Mouse (Mus musculus): ENCODE results near the gene Vrtn. TPM values are rescaled to one million over a fixed set of nuclear protein-coding genes. Genes with fewer than 3 reads are reported as not detected.
A peak's percentile ranks its signal among the peaks of the same experiment; 100 is the strongest.

The Vrtn gene
- polyA plus RNA-seq, 1 experiment, result not detected

DNA sequence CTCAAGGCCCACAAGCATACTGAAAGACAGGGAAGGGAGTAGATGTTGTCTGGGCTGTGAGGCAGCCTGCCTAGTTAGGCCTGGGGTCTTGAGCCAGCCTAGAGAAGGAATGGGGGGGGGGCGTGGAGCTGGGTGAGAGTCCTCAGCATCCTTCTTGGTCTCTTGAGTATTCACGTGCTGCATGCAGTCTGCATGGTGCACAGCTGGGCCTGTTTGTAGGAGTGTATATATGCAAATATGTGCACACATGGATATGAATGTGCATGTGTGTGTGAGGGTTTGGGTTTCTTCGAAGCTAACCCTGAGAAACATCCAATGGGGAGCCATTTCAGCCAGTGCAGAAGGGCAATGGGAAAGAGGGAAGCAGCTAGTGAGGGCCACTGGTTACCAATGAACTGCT is 35.2 kb downstream of the Vrtn start:
- H3K4me1 ChIP-seq (ENCODE audit: control insufficient read depth, insufficient read depth, low read length), result peaks cover 9% of the 10 kb centered on the region
- no peak overlapping the region for H3K27ac ChIP-seq (ENCODE audit: insufficient read depth, low read depth, low read length)
- TF ChIP-seq POLR2A (IDR thresholded peaks at IDR 0.05; ENCODE audit: borderline replicate concordance, low read depth, low read length) (no peak), CTCF (IDR thresholded peaks at IDR 0.05; ENCODE audit: low read depth, low read length) (no peak)

DNA sequence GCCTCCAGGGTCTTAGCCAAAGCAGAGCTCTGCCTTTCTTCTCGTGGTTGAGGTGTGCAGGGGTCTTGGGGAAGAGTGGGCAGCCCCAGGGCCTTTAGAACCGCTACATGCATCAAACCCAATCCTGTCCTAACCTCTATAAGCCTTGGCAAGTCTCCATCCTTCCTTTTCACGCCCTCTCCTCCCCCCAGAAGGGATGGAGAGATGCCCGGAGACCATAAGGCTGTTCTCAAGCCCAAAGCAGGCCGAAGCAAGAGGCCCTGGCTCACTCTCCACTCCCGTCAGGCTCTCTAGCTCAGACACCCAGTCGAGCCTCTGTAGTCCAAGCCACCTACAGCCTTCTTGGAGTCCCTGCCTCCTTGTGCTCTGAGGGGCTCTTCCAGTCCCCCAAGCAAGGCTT is 43.8 kb downstream of the Vrtn start:
- no peaks in the 10 kb centered on the region for H3K4me1 ChIP-seq (ENCODE audit: control insufficient read depth, insufficient read depth, low read length)
- H3K27ac ChIP-seq (ENCODE audit: insufficient read depth, low read depth, low read length), result no peak overlapping the region
- H3K4me3 ChIP-seq (ENCODE audit: insufficient read depth, low read length), result no peak overlapping the region
- TF ChIP-seq CTCF (IDR thresholded peaks at IDR 0.05; ENCODE audit: low read depth, low read length), result no peak
- TF ChIP-seq POLR2A (IDR thresholded peaks at IDR 0.05; ENCODE audit: borderline replicate concordance, low read depth, low read length), result no peak

More for the DNA sequence above, 35.2 kb downstream of the Vrtn start:
- H3K4me3 ChIP-seq (ENCODE audit: insufficient read depth, low read length), result no peak overlapping the region

DNA sequence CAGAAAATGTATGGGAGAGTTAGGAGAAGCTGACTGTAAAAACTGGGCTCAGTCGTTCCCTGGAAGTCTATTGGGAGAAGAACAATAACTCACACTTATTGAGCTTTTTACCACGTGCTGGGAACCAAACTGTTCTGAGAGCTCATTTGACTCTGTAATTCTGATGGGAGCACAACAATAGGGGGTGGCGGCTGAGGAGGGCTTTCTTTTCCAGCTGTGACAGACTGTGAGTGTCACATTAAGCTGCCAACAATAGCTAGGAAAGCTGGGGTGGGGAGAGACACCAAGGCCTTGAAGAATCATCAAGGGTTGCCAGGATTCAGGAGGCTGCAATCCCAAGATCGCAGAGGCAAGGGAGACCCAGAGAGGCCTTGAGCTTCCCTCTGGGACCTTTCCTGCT is 45.4 kb downstream of the Vrtn start:
- Histone ChIP-seq H3K27ac (ENCODE audit: insufficient read depth, low read depth, low read length) (no peak overlapping the region), H3K4me3 (ENCODE audit: insufficient read depth, low read length) (no peak overlapping the region), H3K4me1 (ENCODE audit: control insufficient read depth, insufficient read depth, low read length) (no peaks in the 10 kb centered on the region)
- TF ChIP-seq CTCF (IDR thresholded peaks at IDR 0.05; ENCODE audit: low read depth, low read length) (no peak), POLR2A (IDR thresholded peaks at IDR 0.05; ENCODE audit: borderline replicate concordance, low read depth, low read length) (no peak)

DNA sequence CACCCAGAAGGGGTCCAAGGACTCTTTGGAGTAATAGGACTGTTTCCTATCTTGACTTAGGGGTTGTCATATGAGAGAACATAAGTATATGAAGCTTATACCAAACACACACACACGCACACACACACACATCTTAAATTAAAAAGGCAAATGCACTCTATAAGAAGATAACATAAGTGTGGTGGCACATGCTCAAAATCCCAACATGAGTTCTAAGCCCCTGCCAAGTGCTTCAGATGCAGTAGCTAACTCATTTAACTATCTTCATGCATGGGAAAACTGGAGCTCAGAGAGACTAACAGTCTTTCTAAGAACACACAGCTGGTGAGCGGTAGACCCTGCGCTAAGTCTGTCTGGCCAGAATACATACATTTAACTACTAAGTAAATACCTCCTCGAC is 46.7 kb downstream of the Vrtn start:
- no peak for TF ChIP-seq POLR2A (IDR thresholded peaks at IDR 0.05; ENCODE audit: borderline replicate concordance, low read depth, low read length)
- TF ChIP-seq CTCF (IDR thresholded peaks at IDR 0.05; ENCODE audit: low read depth, low read length), result no peak
- Histone ChIP-seq H3K4me1 (ENCODE audit: control insufficient read depth, insufficient read depth, low read length) (no peaks in the 10 kb centered on the region), H3K4me3 (ENCODE audit: insufficient read depth, low read length) (no peak overlapping the region), H3K27ac (ENCODE audit: insufficient read depth, low read depth, low read length) (no peak overlapping the region)

DNA sequence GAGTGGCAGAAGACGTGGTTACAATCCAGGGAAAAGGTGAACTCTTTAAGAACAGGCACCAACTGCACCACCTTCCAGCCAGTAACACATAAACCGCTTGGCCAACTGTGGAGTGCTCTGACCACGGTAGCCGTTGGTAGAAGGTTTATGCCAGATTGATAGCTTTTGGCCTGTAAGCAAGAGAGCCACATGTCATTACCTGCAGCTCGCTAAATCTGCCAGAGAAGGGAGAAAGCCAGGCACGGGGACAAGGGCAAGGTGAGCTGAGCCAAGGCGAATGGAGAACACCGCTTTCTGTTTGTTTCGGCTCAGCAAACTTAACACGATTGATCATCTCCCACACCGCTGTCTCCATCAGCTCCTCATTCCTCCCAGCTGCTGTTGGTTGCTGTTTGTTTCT is 48.2 kb downstream of the Vrtn start:
- H3K27ac ChIP-seq (ENCODE audit: insufficient read depth, low read depth, low read length), result no peak overlapping the region
- TF ChIP-seq POLR2A (IDR thresholded peaks at IDR 0.05; ENCODE audit: borderline replicate concordance, low read depth, low read length) (no peak), CTCF (IDR thresholded peaks at IDR 0.05; ENCODE audit: low read depth, low read length) (no peak)

DNA sequence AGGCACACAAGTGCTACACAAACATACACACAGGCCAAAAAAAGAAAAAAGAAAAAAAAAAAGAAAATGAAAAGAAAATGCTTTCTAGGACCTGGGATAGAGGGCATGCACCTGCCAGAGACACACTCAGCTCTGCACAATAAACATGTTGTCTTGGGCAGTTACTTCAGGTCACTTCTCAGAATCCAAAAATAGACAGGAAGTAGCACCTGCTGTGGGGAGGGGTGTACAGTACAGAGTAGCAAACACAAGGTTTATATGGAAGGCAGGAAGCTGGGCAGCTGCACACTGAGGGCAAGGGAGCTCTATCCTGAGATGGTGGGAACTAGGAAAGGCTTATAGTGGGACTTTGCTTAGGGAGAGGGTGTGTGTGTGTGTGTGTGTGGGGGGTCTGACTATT is 50.5 kb downstream of the Vrtn start:
- Histone ChIP-seq H3K27ac (ENCODE audit: insufficient read depth, low read depth, low read length) (no peak overlapping the region), H3K4me1 (ENCODE audit: control insufficient read depth, insufficient read depth, low read length) (no peaks in the 10 kb centered on the region), H3K4me3 (ENCODE audit: insufficient read depth, low read length) (no peak overlapping the region)
- TF ChIP-seq CTCF (IDR thresholded peaks at IDR 0.05; ENCODE audit: low read depth, low read length) (no peak), POLR2A (IDR thresholded peaks at IDR 0.05; ENCODE audit: borderline replicate concordance, low read depth, low read length) (no peak)

More for the DNA sequence above, 48.2 kb downstream of the Vrtn start:
- no peaks in the 10 kb centered on the region for H3K4me1 ChIP-seq (ENCODE audit: control insufficient read depth, insufficient read depth, low read length)
- H3K4me3 ChIP-seq (ENCODE audit: insufficient read depth, low read length), result no peak overlapping the region

DNA sequence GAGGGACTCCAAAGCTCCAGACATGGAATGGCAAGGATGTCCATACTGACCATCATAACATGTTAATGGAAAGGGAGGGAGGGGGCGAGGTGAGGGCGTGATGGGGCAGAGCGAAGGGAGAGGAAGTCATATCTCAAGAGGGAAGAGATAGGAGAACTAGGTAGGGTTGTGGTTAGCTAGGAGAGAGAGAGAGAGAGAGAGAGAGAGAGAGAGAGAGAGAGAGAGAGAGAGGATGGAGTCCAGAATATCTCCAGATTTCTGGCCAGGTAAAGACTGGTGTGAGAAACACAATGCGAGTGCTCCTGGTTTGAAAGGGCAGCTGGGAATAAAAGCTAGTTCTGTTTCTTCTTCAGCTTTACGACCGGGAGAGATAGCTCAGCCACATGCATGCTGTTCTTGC is 51.3 kb downstream of the Vrtn start:
- Histone ChIP-seq H3K27ac (ENCODE audit: insufficient read depth, low read depth, low read length) (no peak overlapping the region), H3K4me1 (ENCODE audit: control insufficient read depth, insufficient read depth, low read length) (no peaks in the 10 kb centered on the region), H3K4me3 (ENCODE audit: insufficient read depth, low read length) (no peak overlapping the region)
- TF ChIP-seq POLR2A (IDR thresholded peaks at IDR 0.05; ENCODE audit: borderline replicate concordance, low read depth, low read length), result no peak

DNA sequence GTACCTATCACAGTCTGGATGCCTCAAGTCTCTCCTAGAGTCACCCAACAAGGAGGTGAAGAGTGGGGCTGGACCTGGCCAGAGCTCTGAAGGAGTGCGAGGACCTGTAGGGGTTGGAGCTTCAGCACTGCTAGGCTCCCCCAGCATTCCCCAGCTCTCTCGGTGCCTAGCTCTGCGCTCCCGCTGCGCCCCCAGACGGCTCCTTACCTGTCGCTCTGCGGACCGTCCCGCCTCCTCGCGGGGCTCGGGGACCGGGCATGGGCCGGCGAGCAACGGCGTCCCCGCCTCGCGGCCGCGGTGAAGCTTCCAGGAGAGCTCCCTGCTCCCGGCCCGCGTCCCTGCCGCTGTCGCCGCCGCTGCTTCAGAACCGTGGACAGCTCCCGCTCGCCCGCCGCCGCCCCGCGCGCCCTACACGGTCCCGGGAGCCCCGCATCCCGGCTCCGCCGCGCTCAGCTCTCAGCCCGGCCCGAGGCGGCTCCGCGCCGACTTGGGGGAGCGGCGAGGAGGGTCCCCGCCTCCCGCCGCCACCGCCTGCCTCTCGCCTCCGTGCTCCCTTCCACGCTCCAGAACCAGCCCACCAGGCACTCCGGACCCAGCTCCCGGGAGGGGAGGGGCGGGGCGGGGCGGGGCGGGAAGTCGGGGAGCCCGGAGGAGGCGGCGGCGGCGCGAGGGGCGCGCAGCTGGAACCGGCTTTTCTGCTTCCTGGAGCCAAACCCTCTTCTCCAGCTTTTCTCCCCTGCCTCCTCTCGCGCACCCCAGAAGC is 57.7 kb downstream of the Vrtn start, which contains the start of gene Syndig1l:
TSS of gene Syndig1l (minus strand) at position 513 of the 763 bp plus-strand sequence.
- TF ChIP-seq CTCF (IDR thresholded peaks at IDR 0.05; ENCODE audit: low read depth, low read length) (no peak), POLR2A (IDR thresholded peaks at IDR 0.05; ENCODE audit: borderline replicate concordance, low read depth, low read length) (no peak)
- H3K27ac ChIP-seq (ENCODE audit: insufficient read depth, low read depth, low read length), result no peak within 1 kb of the TSS
- no peaks in the 10 kb centered on the region; the same call in 1 of the 2 replicates for H3K4me1 ChIP-seq (ENCODE audit: control insufficient read depth, insufficient read depth, low read length)
- peak within 1 kb of the TSS; percentile 59 for H3K4me3 ChIP-seq (ENCODE audit: insufficient read depth, low read length)

Other genes starting within 250 kb of the Vrtn start
- gene Entpd5, start 232.0 kb upstream of the Vrtn start, polyA plus RNA-seq (2012; ENCODE audit: insufficient read depth, insufficient read length, missing spikeins), result 14.2 and 18.7 TPM in 2 replicates
- gene Bbof1, start 231.9 kb upstream of the Vrtn start, polyA plus RNA-seq (2012; ENCODE audit: insufficient read depth, insufficient read length, missing spikeins), result 0.90 and 1.2 TPM in 2 replicates
- 17.9 and 18.2 TPM in 2 replicates for gene Rnf113a2, start 223.8 kb upstream of the Vrtn start, polyA plus RNA-seq (2012; ENCODE audit: insufficient read depth, insufficient read length, missing spikeins)
- 15.0 and 18.3 TPM in 2 replicates for gene Aldh6a1, start 190.0 kb upstream of the Vrtn start, polyA plus RNA-seq (2012; ENCODE audit: insufficient read depth, insufficient read length, missing spikeins)
- 10.3 and 13.7 TPM in 2 replicates for gene Lin52, start 189.6 kb upstream of the Vrtn start, polyA plus RNA-seq (2012; ENCODE audit: insufficient read depth, insufficient read length, missing spikeins)
- gene Vsx2, start 71.3 kb upstream of the Vrtn start, polyA plus RNA-seq (2012; ENCODE audit: insufficient read depth, insufficient read length, missing spikeins), result not detected in 2 replicates
- 12.6 and 18.6 TPM in 2 replicates for gene Abcd4, start 23.6 kb upstream of the Vrtn start, polyA plus RNA-seq (2012; ENCODE audit: insufficient read depth, insufficient read length, missing spikeins)
- not detected in 2 replicates for gene Syndig1l, start 57.8 kb downstream of the Vrtn start, polyA plus RNA-seq (2012; ENCODE audit: insufficient read depth, insufficient read length, missing spikeins)
- 677 and 718 TPM in 2 replicates for gene Npc2, start 132.1 kb downstream of the Vrtn start, polyA plus RNA-seq (2012; ENCODE audit: insufficient read depth, insufficient read length, missing spikeins)
- gene Isca2, start 132.2 kb downstream of the Vrtn start, polyA plus RNA-seq (2012; ENCODE audit: insufficient read depth, insufficient read length, missing spikeins), result 44.8 and 47.1 TPM in 2 replicates
- 1.1 TPM in 2 replicates for gene Ltbp2, start 235.5 kb downstream of the Vrtn start, polyA plus RNA-seq (2012; ENCODE audit: insufficient read depth, insufficient read length, missing spikeins)

All from bone marrow macrophage, adult 2 months (primary cell).